Mouse (Mus musculus) layer of hippocampus, adult 9-10 months (tissue): ENCODE results near the gene Gimap9.

Experiments used
- DNase-seq: peaks from one replicate; pipeline ENCODE4 v3.0.0; 2022; ENCODE audit warnings: low spot score

Gimap9 gene

DNA sequence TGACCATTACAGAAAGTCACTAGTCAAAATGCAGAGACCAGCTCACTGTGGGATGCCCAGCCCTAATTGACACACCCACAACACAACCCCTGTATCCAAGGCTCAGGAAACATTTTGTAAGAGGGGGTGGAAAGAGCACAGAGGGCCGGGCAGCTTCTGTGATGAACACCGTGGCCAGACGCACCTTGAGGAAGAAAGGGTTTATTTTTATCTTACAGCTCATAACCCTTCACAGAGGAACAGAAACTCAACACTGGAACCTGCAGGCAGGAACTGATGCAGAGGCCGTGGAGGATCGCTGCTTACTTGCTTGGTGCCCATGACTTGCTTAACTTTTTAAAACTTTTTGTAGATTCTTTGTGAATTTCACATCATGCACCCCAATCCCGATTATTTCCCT lies 17.0 kb downstream of the Gimap9 start:
- no peak for DNase-seq

DNA sequence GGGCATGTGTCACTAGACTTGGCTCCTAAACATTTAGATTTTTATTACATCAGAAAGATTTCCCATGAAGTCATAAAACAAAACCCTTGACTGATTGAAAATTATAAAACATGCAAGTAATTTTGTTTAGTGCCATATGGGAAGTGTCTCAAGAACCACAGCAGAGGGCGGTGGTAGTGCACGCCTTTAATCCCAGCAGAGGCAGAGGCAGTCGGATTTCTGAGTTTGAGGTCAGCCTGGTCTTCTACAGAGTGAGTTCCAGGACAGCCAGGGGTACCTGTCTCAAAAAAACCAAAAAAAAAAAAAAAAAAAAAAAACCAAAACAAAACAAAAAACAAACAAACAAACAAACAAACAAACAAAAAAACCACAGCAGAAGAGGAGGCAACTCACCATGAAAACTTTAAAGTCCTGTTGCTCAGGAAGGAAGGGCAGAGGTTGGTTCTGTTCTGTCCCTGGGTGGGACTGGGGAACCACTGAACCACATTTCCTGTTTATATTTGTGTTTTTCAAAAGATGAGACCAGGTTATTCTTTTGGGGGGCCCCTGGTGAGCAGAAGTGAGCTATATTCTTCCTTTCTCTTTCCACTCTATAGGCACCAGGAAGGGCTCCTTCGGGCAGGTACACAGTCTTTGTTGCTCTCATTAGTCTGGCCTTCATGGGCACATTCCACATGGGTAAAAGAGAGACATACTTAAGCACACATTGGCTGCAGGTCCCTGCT lies 21.1 kb downstream of the Gimap9 start:
- no peak for DNase-seq

DNA sequence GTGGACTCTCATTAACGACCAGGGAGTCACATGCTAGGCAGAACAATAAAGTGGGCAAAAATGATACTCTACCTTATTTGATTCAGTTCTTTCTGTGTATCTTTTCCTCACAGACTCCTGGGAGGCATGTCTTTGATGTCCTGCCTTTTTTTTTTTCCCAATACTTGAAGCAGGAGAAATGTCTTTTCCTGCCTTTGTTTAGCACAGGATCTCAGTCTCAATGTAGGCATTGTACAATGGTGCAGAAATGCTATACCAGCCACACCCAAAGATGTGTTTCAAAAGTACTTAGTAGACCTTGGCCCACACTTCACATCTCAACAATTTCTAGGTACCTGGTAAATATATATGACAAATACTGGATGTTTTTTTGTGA lies 21.6 kb downstream of the Gimap9 start:
- DNase-seq, result no peak

DNA sequence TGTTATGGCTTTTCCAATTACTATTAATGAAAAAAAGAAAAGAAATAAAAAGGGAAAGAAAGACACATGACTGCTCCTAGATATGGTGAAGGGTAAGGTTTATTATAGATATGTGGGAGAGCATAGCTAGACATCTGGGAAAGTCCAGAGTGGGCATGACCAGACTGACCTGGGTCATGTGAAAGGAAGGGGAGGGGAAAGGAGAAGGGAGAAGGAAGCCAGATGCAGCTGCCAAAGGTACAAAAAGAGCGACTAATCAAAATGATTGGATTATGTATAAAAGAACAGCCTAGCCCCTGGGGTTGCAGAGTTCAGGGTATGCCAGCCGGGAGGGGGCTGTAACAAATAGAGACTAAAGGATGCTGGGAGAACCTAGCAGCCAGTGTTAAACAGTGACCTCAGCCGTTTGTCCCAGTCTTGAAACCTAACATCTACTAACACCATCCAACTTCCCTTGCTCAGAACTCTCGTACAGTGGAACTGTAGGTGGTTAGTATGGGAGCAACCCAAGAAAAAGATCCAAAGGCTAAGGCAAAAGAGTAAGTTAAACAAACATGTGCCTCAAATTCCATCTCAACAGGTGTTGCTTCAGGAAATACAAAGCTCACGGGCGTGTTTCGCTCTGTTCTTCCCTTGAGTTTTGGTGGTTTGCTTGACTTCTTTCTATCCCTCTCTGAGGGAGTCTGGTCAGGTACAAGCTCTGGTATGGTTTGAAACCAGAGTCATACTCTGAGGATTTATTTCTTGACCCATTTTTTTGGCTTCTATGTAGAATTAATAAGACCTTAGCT lies 22.3 kb downstream of the Gimap9 start:
- DNase-seq, result no peak

DNA sequence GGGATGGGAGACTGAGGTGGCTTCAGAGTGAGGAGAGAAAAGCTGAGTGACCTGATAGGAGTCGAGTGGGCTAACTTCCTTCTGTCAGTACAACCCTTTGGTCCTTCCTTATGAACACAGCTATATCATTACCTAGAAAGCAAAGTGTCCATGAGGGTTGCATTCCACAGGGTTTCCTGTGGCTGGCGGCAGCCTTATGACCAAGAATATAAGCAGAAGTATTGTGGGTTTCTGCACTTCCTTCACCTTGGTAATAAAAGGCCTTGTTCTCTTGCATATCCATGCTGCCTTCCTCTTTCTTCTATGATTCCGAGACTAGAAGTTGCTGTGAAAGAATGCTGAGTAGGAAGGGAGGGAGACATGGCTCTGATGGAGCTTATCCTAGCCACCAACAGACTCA lies 23.0 kb downstream of the Gimap9 start:
- DNase-seq, result no peak

DNA sequence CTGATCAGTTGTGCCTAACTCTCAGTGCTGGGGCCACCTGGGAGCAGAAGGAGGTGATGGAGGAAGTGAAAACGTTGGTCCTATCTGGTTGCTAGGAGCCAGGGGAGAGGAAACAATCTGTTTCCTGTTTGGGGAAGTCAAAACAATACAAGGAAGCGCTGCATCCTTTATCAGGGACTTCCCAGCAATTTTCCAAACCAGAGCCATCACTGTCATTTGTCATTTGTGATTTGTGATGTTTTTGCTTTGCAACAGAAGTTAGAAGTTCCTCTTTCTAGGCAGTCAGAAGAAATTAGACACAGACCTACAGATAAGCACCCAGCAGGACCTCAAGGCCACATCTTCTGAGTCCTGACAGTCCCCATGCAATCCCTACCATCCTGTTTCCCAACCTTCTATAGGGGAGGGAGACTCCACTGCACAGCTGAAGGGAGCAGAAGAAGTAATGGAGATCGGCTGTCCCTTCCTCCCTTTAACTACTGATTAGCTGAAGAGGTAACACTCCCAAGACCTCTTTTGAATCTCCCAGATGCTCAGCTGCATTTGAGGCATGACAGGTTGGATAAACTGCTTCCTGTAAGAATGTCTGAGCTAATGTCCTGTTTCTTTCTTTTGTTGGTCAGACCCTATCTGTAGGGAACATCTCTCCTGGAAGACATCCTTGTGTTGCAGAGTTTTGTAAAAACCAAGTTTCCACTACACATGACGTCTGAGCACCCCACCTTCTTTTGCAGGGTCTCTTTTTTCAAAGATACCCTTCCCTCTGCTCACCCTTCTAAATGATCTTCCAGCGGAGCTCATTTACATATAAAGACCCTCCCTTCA lies 24.5 kb downstream of the Gimap9 start:
- DNase-seq, result no peak

DNA sequence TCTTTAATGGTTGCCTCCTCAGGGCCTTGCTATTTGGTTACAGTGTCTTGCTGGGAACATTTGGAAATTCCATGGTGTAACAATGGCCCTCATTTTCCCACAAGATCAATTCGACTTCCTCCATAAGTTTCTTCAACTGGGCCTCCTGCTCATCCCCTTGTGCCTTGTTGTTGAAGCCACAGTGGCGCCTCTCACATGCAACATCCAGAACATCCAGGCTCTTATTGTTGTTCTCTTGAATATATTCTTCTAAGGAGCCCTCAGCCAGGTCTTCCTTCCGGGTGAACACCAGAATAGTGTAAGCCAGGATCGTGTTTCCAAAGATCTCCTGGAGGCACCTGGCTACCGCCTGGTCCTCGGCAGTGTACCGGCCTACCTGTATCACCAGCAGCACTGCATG lies 26.2 kb downstream of the Gimap9 start:
- DNase-seq, result no peak

DNA sequence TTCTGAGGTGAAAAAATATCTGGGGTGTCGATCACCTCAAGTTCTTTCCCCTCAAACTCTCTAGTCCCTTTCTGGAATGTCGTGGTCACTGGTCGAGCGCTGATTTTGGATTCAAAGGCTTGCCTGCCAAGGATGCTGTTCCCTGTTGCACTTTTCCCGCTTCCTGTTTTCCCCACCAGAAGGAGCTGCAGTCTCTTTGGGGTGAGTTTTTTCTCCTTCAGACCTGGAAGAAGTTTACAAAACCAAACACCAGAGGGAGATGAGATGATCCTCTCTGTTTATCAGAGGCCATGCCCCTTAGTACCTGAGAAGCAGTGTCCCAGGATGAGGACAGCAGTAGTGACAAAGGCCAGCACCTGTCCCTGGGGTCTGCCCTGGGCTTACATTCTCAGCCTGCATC lies 26.7 kb downstream of the Gimap9 start:
- no peak for DNase-seq

DNA sequence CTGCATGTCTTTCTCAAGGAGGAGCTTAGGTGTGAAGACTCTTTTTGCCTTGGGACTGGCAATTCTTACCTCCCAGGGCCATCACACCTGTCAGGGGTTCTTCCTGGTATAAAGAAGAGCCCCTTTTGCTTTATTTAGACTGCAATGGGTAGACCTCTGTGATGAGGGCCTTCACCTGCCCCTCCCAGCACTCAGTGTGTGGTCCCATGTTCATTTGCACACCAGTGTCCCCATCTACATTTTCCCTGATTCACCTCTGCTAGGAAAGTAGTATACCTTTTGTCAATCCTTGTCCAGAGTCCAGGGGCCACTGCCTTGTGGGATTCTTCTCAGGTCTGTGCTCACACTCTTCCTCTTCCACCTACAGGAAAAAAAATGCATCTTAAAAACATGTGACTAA lies 28.2 kb downstream of the Gimap9 start:
- DNase-seq, result no peak

DNA sequence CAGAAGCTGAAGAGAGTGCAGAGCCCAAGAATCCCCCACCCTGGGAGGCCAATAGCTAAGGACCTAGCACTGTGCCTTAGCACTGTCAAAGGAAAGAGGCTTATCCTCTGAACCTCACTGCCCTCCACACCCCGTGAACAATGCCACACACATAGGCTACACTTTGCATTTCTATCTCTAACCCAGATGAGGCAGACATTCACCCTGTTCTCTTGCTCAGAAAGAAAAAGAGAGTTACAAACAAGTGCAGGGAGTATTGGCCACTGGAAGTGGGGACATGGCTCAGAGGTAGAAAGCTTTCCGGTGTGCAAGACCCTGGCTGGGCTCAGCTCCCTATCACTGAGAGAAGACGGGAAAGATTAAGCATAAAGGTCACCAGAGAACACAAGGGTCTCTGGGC lies 30.2 kb downstream of the Gimap9 start:
- DNase-seq, result no peak

DNA sequence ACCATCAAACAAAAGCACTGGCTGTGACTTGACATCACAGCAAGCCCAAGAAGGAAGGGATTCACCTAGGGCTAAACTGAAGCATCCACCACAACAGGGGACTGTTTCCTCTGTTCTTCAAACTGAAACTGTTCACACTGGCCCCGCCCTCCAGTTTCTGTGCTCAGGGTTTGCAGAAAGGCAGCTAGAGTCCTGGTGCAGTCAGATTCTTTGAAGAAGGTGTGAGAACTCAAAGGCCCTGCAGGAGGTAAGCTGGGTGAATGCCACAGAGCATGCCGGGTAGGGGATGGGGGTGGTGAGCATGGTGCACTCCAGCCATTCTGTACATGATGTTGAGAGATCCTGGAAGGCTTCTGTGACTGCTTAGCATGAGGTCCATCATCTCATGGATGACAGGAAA lies 42.5 kb downstream of the Gimap9 start, which contains the start of the genes Gm28053 and Gimap7:
Gene Gm28053, plus strand, starts transcription at position 153 of the 400 bp plus-strand sequence.
Gene Gimap7, plus strand, starts transcription at position 167 of the 400 bp plus-strand sequence.
- no peak for DNase-seq

DNA sequence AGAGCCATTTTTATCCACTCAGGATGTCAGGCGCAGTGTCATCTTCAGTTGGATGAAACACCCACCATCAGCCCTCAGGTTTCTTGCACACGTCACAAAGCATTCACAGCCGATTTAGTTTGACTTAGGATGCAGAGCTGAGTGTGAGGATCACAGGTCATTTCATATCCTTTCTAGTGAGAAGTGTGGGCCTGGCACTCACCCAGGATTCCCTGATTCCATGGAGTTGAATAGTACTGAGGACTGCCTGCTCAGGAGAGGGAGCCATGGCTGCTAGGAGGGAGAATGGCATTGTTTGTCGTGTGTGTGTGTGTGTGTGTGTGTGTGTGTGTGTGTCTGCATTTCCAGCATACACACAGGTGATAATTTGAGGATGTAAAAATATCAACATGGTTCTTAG lies 44.4 kb downstream of the Gimap9 start:
- no peak for DNase-seq

DNA sequence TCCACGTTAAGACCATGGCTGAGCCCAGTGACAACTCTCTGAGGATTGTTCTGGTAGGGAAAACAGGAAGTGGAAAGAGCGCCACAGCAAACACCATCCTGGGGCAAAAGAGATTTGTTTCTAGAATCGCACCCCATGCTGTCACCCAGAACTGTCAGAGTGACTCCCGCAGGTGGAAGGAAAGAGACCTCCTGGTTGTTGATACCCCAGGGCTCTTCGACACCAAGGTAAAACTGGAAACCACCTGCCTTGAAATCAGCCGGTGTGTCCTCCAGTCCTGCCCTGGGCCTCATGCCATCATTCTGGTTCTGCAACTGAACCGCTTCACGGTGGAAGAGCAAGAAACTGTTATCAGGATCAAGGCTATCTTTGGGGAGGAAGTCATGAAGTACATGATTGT lies 47.5 kb downstream of the Gimap9 start:
- DNase-seq, result no peak

DNA sequence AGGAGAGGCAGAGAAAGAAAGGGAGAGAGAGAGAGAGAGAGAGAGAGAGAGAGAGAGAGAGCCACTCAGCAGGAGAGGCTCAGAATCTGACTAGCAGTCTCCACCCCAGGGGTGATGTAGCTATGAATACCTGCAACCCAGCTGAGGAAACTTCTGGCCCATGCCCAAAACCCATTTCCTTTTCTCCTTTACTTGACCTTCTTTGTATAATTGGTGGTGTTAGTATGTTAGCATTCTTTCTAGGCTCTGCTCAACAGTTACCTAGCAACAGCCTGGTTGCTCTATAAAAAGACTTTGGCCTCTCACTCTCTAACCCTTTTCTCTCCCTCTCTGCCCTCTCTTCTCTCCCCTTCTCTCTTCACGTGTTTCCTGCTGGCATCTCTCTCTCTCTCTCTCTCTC lies 49.5 kb downstream of the Gimap9 start:
- no peak for DNase-seq

DNA sequence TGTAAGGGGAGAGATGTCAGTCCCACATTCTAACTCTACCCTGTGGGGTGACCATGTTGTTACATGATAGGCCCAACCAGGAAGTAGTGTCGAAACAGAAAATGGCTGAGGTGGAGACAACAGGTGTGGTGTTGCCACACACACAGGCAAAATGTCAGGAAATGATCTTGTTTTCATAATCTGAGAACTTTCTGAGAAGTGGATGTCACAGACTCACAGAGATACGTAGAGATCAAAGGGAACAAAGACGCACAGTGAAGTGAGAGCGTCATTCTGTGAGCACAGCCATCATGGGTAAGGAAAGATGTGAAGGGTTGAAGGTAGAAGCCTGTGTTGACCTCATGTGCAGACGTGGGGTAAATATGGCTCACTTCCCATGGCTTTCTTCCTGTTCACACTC lies 51.8 kb downstream of the Gimap9 start:
- no peak for DNase-seq
